Mouse (Mus musculus) gastrocnemius, adult 18-20 months (tissue): ENCODE measurements around the gene Myl7. TPM values are rescaled to one million over a fixed set of nuclear protein-coding genes. Genes with fewer than 3 reads are reported as not detected.

Experiments used
- total RNA-seq, 2 experiments: library from RNA; stranded (reverse); gene quantifications; 2 replicates each; pipeline ENCODE4 v1.2.3; 2021

Gene Myl7
- total RNA-seq, 2 experiments from 2014 or later: not detected

Other genes with a start within 250 kb of the Myl7 start
- 100 to 1,000 TPM in 1 of 2 experiments, 10 to 100 TPM in 1; 95.5 to 103 TPM for gene Mrps24, start 183.1 kb downstream of the Myl7 start, total RNA-seq
- 10 to 100 TPM; 38.8 to 48.7 TPM for gene Urgcp, start 136.4 kb downstream of the Myl7 start, total RNA-seq
- gene Dbnl, start 110.3 kb downstream of the Myl7 start, total RNA-seq: 10 to 100 TPM; 11.1 to 12.7 TPM
- 1,000 to 10,000 TPM; 2,496 to 2,633 TPM for gene Pgam2, start 95.0 kb downstream of the Myl7 start, total RNA-seq
- gene Polm, start 60.8 kb downstream of the Myl7 start, total RNA-seq: 1 to 10 TPM; 2.0 to 2.3 TPM
- gene Aebp1, start 36.8 kb downstream of the Myl7 start, total RNA-seq: 10 to 100 TPM; 61.2 to 83.6 TPM
- gene Pold2, start 20.5 kb downstream of the Myl7 start, total RNA-seq: 10 to 100 TPM; 44.5 to 45.6 TPM
- 1 to 10 TPM; 2.0 to 3.3 TPM for gene Gck, start 51.3 kb upstream of the Myl7 start, total RNA-seq
- 10 to 100 TPM; 37.0 to 44.9 TPM for gene Ykt6, start 56.9 kb upstream of the Myl7 start, total RNA-seq
- 100 to 1,000 TPM; 149 to 185 TPM for gene Camk2b, start 167.6 kb upstream of the Myl7 start, total RNA-seq